Mouse (Mus musculus) ES-Bruce4 (cell line): ENCODE measurements around the gene Gria1. TPM values are rescaled to one million over a fixed set of nuclear protein-coding genes. Genes with fewer than 3 reads are reported as not detected.

Experiments used
- H3K27ac ChIP-seq: 2 replicates; pipeline ENCODE4 v1.5.1; 2012; ENCODE audit warnings: low read length, inconsistent platforms; ENCODE audit not compliant: insufficient read depth
- H3K27me3 ChIP-seq: 2 replicates; pipeline ENCODE4 v1.6.1; 2012; ENCODE audit warnings: mild to moderate bottlenecking, low read length, inconsistent platforms; ENCODE audit not compliant: control insufficient read depth, poor library complexity, insufficient read depth, severe bottlenecking
- H3K36me3 ChIP-seq: 2 replicates; pipeline ENCODE4 v1.6.1; 2012; ENCODE audit warnings: inconsistent platforms, mild to moderate bottlenecking, low read length, moderate library complexity; ENCODE audit not compliant: control insufficient read depth, poor library complexity, insufficient read depth, severe bottlenecking
- H3K4me1 ChIP-seq: one replicate; pipeline ENCODE4 v1.8.1; 2011; ENCODE audit warnings: low read length; ENCODE audit not compliant: control insufficient read depth, insufficient read depth
- H3K4me3 ChIP-seq: 2 replicates; pipeline ENCODE4 v1.5.1; 2011; ENCODE audit warnings: low read depth, mild to moderate bottlenecking, low read length
- H3K9ac ChIP-seq: 2 replicates; pipeline ENCODE4 v1.6.1; 2012; ENCODE audit warnings: low read depth, mild to moderate bottlenecking, inconsistent platforms; ENCODE audit not compliant: poor library complexity, severe bottlenecking
- H3K9me3 ChIP-seq: replicated peaks from 2 replicates; pipeline ENCODE4 v1.6.1; 2012; ENCODE audit warnings: mild to moderate bottlenecking, low read length, inconsistent platforms; ENCODE audit not compliant: control insufficient read depth, poor library complexity, insufficient read depth, severe bottlenecking
- CTCF ChIP-seq: IDR thresholded peaks from one replicate; pipeline ENCODE4 v1.8.1; 2011; ENCODE audit warnings: low read depth, low read length
- EP300 ChIP-seq: IDR thresholded peaks from 2 replicates; pipeline ENCODE4 v1.6.1; 2011; ENCODE audit warnings: low read depth, low read length; ENCODE audit not compliant: insufficient read depth
- POLR2A ChIP-seq: IDR thresholded peaks from one replicate; pipeline ENCODE4 v1.8.1; 2011; ENCODE audit warnings: low read length; ENCODE audit not compliant: insufficient read depth
- polyA plus RNA-seq: library from polyadenylated mRNA; stranded (reverse); fragments of >200 nt; gene quantifications from 2 replicates; pipeline ENCODE4 v1.2.4, GENCODE M21; 2011; ENCODE audit warnings: low read depth; ENCODE audit not compliant: missing spikeins, insufficient read depth, insufficient read length

The Gria1 gene
- polyA plus RNA-seq, 1 experiment = not detected

DNA sequence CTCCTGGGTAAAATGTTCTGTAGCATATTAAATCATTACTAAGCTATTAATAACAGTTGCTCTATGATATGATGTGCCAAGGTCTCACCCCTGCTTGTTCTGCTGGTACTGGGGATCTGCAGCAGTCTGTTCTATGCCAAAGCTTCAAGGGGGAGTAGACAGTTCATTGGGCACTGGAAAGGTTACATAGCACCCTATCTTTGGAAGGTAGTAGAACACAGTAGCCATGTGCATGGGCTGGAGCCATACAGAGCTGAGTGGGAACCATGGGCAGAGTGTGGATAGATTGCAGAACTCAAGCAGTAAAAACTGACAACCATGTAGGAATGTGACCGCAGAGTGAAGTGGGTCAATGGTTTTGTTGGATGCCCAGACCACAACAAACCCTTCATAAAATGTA is 295.7 kb downstream of the Gria1 start:
- no peak for TF ChIP-seq CTCF
- no peak for TF ChIP-seq EP300
- TF ChIP-seq POLR2A = no peak
- H3K36me3 ChIP-seq = no peaks in the 10 kb centered on the region
- no peak overlapping the region for H3K4me3 ChIP-seq
- no peak overlapping the region for H3K27ac ChIP-seq
- H3K27me3 ChIP-seq = no peaks in the 10 kb centered on the region; the same call in 1 of the 2 replicates
- H3K9me3 ChIP-seq = no peaks in the 10 kb centered on the region
- H3K4me1 ChIP-seq = no peaks in the 10 kb centered on the region
- H3K9ac ChIP-seq = no peak overlapping the region

DNA sequence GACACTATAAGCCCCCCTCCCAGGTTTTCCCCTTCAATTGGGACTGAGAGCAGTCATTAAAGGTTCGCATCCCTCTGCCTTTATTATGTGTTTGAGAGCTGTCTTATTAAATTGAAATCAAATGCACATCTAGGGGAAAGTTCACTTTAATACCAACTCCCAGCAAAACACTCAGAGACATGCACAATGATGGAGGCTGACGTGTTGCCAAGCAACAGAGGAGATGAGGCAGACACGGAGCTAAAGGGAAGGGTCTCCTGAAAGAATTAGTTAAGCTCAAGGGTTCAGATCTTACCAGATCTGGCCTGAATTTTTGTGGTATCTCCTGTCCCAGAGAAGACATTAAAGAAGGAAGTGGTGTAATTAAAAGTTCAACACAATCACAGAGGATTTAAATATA is 305.9 kb downstream of the Gria1 start:
- H3K9ac ChIP-seq = no peak overlapping the region
- H3K27ac ChIP-seq = no peak overlapping the region
- no peaks in the 10 kb centered on the region for H3K4me1 ChIP-seq
- H3K4me3 ChIP-seq = no peak overlapping the region
- H3K27me3 ChIP-seq = peaks cover 1% of the 10 kb centered on the region; the same call in 1 of the 2 replicates
- no peaks in the 10 kb centered on the region for H3K36me3 ChIP-seq
- no peaks in the 10 kb centered on the region for H3K9me3 ChIP-seq
- TF ChIP-seq CTCF = no peak
- TF ChIP-seq POLR2A = no peak
- TF ChIP-seq EP300 = no peak

GRCm38 (mm10) chr11:57317478-57317877 is 306.3 kb downstream of the Gria1 start:
- Histone ChIP-seq H3K4me3 (no peak overlapping the region), H3K27ac (no peak overlapping the region), H3K4me1 (no peaks in the 10 kb centered on the region), H3K36me3 (no peaks in the 10 kb centered on the region), H3K9ac (no peak overlapping the region), H3K9me3 (no peaks in the 10 kb centered on the region), H3K27me3 (peaks cover 1% of the 10 kb centered on the region; the same call in 1 of the 2 replicates)
- no peak for TF ChIP-seq POLR2A

GRCm38 (mm10) chr11:57319374-57319773 is 308.2 kb downstream of the Gria1 start:
- Histone ChIP-seq H3K27me3 (no peaks in the 10 kb centered on the region), H3K9ac (no peak overlapping the region), H3K9me3 (no peaks in the 10 kb centered on the region), H3K4me3 (no peak overlapping the region), H3K36me3 (no peaks in the 10 kb centered on the region), H3K4me1 (no peaks in the 10 kb centered on the region), H3K27ac (no peak overlapping the region)
- TF ChIP-seq EP300 (no peak), CTCF (no peak), POLR2A (no peak)

DNA sequence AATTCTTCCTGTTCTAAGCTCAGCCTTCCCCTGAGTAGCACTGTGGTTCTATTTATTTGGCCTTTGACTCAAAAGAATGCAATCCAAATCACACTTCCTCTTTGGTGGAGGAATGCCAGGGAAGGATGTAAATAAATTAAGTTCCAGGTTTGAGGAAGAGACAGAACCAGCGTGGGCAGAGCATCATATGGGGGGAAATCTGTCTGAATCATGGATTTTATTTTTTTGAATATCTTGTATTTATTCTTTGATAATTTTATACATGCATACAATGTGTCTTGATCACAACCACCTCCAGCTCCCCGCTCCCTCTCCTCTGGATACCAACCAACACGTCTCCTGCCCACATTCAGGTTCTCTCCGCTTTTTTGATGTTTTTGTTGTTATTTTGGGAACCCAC is 312.9 kb downstream of the Gria1 start:
- TF ChIP-seq EP300 (no peak), CTCF (no peak), POLR2A (no peak)
- H3K4me1 ChIP-seq = no peaks in the 10 kb centered on the region
- H3K27ac ChIP-seq = no peak overlapping the region
- H3K9ac ChIP-seq = no peak overlapping the region
- H3K27me3 ChIP-seq = no peaks in the 10 kb centered on the region; the same call in 1 of the 2 replicates
- H3K9me3 ChIP-seq = no peaks in the 10 kb centered on the region
- no peak overlapping the region for H3K4me3 ChIP-seq
- no peaks in the 10 kb centered on the region for H3K36me3 ChIP-seq
